Mouse (Mus musculus) hindbrain, embryonic 13.5 days (tissue): ENCODE data around the gene Rfx7. TPM values are rescaled to one million over a fixed set of nuclear protein-coding genes. Genes with fewer than 3 reads are reported as not detected.

Source experiments
- ATAC-seq: fragments of 200-750 bp; cut with Nextera tagmentation; 2 replicates; pipeline ENCODE4 v1.8.0; 2017; ENCODE audit warnings: moderate TSS enrichment; ENCODE audit not compliant: low FRiP score
- H3K27ac ChIP-seq: fragments of 300-500 bp; sonication (generic); 2 replicates; pipeline ENCODE4 v1.5.1; 2015; ENCODE audit warnings: inconsistent platforms, mild to moderate bottlenecking, moderate library complexity
- H3K27me3 ChIP-seq: fragments of 300-500 bp; sonication (generic); 2 replicates; pipeline ENCODE4 v1.6.1; 2015; ENCODE audit warnings: mild to moderate bottlenecking, inconsistent platforms
- H3K36me3 ChIP-seq: fragments of 300-500 bp; sonication (generic); 2 replicates; pipeline ENCODE4 v1.6.1; 2015; ENCODE audit warnings: mild to moderate bottlenecking, inconsistent platforms
- H3K4me1 ChIP-seq: fragments of 300-500 bp; sonication (generic); replicated peaks from 2 replicates; pipeline ENCODE4 v1.6.1; 2015; ENCODE audit warnings: inconsistent platforms
- H3K4me2 ChIP-seq: fragments of 300-500 bp; sonication (generic); 2 replicates; pipeline ENCODE4 v1.6.1; 2015; ENCODE audit warnings: inconsistent platforms, mild to moderate bottlenecking, moderate library complexity
- H3K4me3 ChIP-seq: fragments of 300-500 bp; sonication (generic); 2 replicates; pipeline ENCODE4 v1.5.1; 2015; ENCODE audit warnings: mild to moderate bottlenecking, inconsistent platforms
- H3K9ac ChIP-seq: fragments of 300-500 bp; sonication (generic); 2 replicates; pipeline ENCODE4 v1.6.1; 2015; ENCODE audit warnings: mild to moderate bottlenecking, inconsistent platforms
- H3K9me3 ChIP-seq: fragments of 300-500 bp; sonication (generic); 2 replicates; pipeline ENCODE4 v1.6.1; 2016; ENCODE audit warnings: inconsistent platforms
- WGBS: fragments of 180-500 bp; shearing (Covaris S2); methylation state at CpG from one replicate; pipeline ENCODE4 v1.1.7; 2015; 5-methylcytosine and 5-hydroxymethylcytosine counted together
- polyA plus RNA-seq: library from polyadenylated mRNA; unstranded; fragments of >200 nt; fragmentation: Nextera tagmentation; extraction: Ambion mirVana; gene quantifications from 2 replicates; pipeline ENCODE4 v1.2.1, GENCODE M21; 2015

The Rfx7 gene
- polyA plus RNA-seq, 1 experiment from 2014 or later: 17.2 TPM

DNA sequence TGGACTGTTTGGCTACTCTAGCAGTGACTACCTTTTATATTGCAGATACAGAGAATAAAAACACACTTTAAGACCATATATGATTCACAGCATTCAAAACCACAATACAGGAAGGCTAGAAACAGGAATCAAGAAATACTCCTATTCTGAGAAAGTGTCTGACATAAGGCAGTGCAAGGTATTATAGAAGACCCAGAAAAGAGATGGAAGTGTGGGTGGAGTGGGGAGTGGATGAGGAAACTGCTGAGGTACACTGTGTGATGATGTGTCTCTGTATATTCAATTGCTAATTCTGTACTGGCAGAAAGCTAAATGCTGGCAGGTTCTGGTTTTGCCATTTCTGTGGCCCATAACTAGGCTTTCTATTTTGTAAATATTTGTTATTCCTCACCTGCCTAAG lies 11.2 kb upstream of the Rfx7 start:
- no peak overlapping the region for H3K27ac ChIP-seq

DNA sequence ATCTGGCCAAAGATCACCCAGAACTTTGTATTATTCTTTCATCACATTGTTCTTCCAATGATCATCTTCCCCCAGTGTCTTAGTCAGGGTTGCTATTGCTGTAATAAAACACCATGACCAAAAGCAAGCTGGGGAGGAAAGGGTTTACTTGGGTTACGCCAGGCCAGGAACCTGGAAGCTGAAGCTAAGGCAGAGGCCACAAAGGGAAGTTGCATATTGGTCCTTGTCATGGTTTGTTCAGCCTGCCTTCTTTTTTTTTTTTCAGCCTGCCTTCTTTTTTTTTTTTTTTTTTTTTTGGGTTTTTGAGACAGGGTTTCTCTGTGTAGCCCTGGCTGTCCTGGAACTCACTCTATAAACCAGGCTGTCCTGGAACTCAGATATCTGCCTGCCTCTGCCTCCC lies 5.9 kb upstream of the Rfx7 start:
- no peak for ATAC-seq
- Histone ChIP-seq H3K4me3 (no peak overlapping the region), H3K27me3 (no peaks in the 10 kb centered on the region), H3K9me3 (no peaks in the 10 kb centered on the region), H3K4me2 (no peak overlapping the region), H3K36me3 (no peaks in the 10 kb centered on the region), H3K27ac (no peak overlapping the region), H3K9ac (no peak overlapping the region), H3K4me1 (peaks cover 5% of the 10 kb centered on the region)
- WGBS: 93% methylated on average over 1 of the region's 1 CpGs

More for the DNA sequence above, 11.2 kb upstream of the Rfx7 start:
- Histone ChIP-seq H3K9me3 (no peaks in the 10 kb centered on the region), H3K9ac (no peak overlapping the region), H3K4me1 (no peaks in the 10 kb centered on the region), H3K4me2 (no peak overlapping the region), H3K27me3 (no peaks in the 10 kb centered on the region), H3K36me3 (no peaks in the 10 kb centered on the region), H3K4me3 (no peak overlapping the region)
- no peak for ATAC-seq

DNA sequence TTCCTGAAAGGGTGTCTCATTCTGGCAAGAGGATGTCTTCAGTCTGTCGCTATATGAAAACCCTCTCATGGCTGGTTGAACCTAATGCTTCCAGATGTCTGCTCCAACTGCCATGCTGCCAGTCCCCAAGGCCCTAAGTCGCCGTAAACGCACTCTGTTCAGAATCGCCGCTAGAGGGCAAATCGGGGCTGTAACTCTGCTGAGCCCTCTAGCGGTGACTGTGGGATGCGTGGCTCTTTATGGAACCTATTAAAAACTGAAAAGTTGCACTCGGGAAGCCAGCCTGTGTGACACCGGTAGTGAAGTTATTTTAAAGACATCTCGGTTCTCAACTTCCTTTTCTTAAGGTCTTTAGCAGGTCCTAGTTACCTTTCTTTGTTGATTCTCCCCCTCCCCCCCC lies 1.8 kb upstream of the Rfx7 start:
- Histone ChIP-seq H3K27ac (no peak overlapping the region), H3K27me3 (no peaks in the 10 kb centered on the region), H3K36me3 (no peaks in the 10 kb centered on the region), H3K4me2 (no peak overlapping the region), H3K4me1 (peaks cover 13% of the 10 kb centered on the region), H3K9me3 (no peaks in the 10 kb centered on the region), H3K9ac (no peak overlapping the region), H3K4me3 (no peak overlapping the region)
- under 1% methylated on average over 12 of the region's 12 CpGs for WGBS
- no peak for ATAC-seq

DNA sequence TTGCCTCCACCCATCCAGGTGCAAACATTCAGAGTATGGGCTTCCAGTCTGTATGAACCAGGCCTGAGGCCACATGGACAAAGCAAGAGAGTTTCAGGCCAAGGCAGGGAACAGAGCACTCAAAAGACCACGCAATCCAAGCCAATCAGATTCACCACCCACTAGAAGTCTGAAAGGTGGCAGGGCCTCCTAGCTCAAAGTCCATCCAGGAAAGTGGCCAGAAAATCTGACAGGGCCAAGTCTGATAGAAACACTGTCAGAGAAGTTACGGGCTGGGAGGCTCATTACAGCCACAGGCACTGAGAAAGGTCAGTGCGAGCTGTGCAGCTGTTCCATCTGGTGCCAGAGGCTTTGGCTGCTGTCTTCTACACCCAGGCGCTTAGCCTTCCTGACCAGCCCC lies 1.2 kb upstream of the Rfx7 start:
- H3K4me1 ChIP-seq: peaks cover 15% of the 10 kb centered on the region
- no peaks in the 10 kb centered on the region for H3K27me3 ChIP-seq
- peak overlapping the region; percentile 95 for H3K9ac ChIP-seq
- H3K27ac ChIP-seq: peak overlapping the region; percentile 100
- 35% methylated on average over 4 of the region's 4 CpGs for WGBS
- H3K4me3 ChIP-seq: peak overlapping the region; percentile 90
- no peaks in the 10 kb centered on the region for H3K9me3 ChIP-seq
- ATAC-seq: peak; percentile 19
- peak overlapping the region; percentile 67 for H3K4me2 ChIP-seq
- H3K36me3 ChIP-seq: no peaks in the 10 kb centered on the region

DNA sequence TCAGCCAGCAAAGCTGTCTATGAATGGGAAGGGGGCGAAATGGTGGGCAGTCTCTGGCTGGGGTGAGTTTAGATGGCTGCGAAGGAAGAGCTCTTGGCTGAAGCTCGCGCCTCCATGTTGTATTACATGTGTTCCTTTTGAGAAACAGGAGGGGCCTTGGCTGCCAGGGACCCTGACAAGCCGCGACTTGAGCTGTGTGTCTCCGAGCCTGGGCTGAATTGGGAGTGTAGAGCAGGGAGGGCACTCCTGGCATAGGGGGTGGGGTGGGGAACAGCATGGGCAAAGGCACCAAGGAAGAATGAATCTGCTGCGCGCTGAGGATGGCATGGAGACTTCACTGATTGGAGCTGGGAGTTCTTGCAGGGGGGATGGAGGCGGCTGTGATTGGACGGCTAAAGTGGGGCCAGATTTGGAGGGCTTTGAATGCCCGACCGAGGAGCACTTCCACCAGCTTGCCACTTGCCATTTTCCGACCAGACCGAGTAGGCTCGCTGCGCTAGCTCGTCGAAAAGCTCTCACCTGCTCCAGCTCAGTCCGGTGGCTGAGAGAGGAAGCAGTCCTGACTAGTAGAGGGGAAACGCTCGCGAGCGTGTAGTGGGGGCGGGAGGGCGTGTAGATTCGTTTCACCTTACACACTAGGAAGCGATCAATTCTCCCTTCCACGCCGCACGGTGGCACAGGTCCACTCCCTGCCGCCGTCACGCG lies 597 bp upstream of the Rfx7 start:
- 1% methylated on average over 35 of the region's 35 CpGs for WGBS
- H3K4me3 ChIP-seq: peak overlapping the region; percentile 90
- peak overlapping the region; percentile 67 for H3K4me2 ChIP-seq
- no peaks in the 10 kb centered on the region for H3K36me3 ChIP-seq
- H3K9me3 ChIP-seq: no peaks in the 10 kb centered on the region
- ATAC-seq: peak; percentile 92
- peaks cover 15% of the 10 kb centered on the region for H3K4me1 ChIP-seq
- H3K27me3 ChIP-seq: no peaks in the 10 kb centered on the region
- peak overlapping the region; percentile 95 for H3K9ac ChIP-seq
- H3K27ac ChIP-seq: peak overlapping the region; percentile 100

DNA sequence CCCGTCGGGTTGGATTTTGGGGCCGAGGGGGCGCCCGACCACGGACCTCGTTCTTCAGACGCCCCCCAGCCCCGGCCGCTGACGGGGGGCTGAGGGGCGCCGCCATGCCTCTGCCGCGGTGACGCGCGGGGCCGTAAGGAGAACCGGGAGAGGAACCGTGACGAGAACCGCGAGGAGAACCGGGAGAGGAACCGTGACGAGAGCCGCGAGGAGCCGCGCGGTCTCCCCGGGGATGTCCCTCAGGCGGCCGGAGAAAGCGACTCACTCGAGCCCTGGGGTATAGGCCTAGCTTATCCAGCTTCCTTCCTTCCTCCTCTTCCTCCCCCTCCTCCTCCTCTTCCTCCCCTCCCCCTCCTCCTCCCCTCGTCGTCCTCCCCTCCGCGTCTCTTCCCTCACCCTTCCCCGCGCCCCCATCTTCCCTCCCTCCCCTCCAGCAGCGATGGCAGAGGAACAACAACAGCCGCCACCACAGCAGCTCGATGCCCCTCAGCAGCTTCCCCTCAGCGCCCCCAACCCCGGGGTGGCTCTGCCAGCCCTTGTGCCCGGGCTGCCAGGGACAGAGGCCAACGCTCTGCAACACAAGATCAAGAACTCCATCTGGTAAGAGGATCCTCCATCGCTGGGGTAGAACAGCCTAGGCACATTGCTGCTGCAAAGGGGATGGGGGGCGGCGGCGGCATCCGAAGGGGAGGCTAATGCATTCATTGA lies 495 bp downstream of the Rfx7 start:
- no peaks in the 10 kb centered on the region for H3K9me3 ChIP-seq
- peak; percentile 64 for ATAC-seq
- H3K9ac ChIP-seq: peak overlapping the region; percentile 95
- H3K27me3 ChIP-seq: no peaks in the 10 kb centered on the region
- H3K4me1 ChIP-seq: peaks cover 15% of the 10 kb centered on the region
- peak overlapping the region; percentile 90 for H3K4me3 ChIP-seq
- 1% methylated on average over 55 of the region's 55 CpGs for WGBS
- H3K27ac ChIP-seq: peak overlapping the region; percentile 100
- no peaks in the 10 kb centered on the region for H3K36me3 ChIP-seq
- H3K4me2 ChIP-seq: peak overlapping the region; percentile 67

DNA sequence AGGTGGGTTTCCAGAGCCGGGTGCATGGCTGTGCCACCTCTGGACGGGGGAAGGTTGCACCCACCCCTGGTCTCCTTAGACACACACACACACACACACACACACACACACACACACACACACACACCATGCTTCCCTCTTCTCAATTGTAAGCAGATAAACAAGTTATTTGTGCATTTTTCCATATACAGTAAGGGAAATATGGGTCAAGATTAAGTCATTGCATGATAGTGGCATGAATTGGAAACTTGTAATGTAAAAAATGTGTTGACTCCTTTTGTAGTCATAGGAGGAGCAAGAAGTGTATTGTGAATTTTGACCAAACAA lies 1.0 kb downstream of the Rfx7 start:
- 0% methylated on average over 2 of the region's 2 CpGs for WGBS
- peak overlapping the region; percentile 67 for H3K4me2 ChIP-seq
- no peaks in the 10 kb centered on the region for H3K36me3 ChIP-seq
- H3K9ac ChIP-seq: peak overlapping the region; percentile 95
- H3K4me1 ChIP-seq: peaks cover 15% of the 10 kb centered on the region
- ATAC-seq: no peak; the same call in 1 of the 2 replicates
- H3K9me3 ChIP-seq: no peaks in the 10 kb centered on the region
- no peaks in the 10 kb centered on the region for H3K27me3 ChIP-seq
- peak overlapping the region; percentile 90 for H3K4me3 ChIP-seq
- H3K27ac ChIP-seq: peak overlapping the region; percentile 100

DNA sequence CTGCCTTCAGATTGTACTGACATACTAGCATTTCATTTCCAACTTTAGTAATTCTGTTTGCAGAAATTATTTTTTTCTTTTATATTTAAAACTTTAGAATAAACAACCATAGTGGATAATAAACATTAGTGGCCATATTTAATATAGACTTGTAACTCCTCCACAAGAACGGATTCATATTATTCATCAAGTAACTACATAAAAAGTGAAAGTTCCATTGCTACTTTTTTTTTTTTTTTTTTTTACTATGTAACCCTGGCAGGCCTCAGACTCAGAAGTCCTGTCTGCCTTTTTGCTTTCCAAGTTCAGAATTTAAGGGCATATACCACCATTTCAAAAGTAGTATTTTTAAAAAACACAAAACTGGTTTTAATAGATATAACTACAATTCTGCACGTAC lies 2.9 kb downstream of the Rfx7 start:
- peak overlapping the region; percentile 23; the same call in 1 of the 2 replicates for H3K4me3 ChIP-seq
- H3K9me3 ChIP-seq: no peaks in the 10 kb centered on the region
- H3K27me3 ChIP-seq: no peaks in the 10 kb centered on the region
- no peak for ATAC-seq
- H3K9ac ChIP-seq: no peak overlapping the region
- H3K4me2 ChIP-seq: peak overlapping the region; percentile 59
- peaks cover 15% of the 10 kb centered on the region for H3K4me1 ChIP-seq
- H3K36me3 ChIP-seq: no peaks in the 10 kb centered on the region
- 94% methylated on average over 2 of the region's 2 CpGs for WGBS
- no peak overlapping the region for H3K27ac ChIP-seq

DNA sequence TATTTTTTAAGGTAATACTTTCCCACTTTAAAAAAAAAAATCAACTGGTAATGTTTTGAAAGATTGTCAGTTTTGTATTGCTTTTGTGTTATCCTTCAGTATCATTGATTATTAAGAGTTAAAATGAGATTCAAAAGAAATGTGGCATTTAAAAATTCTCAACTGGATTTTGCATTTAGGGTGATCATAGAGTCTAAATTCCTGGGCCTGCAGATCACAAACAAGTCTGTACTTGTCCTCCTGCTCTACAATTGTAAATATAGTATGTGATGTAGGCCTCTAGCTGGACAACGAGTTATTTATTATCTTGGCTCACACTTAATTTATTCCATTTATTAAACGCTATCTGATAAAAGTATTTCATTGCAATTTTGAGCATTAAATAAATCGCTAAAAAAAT lies 3.4 kb downstream of the Rfx7 start:
- Histone ChIP-seq H3K9me3 (no peaks in the 10 kb centered on the region), H3K27ac (no peak overlapping the region), H3K36me3 (peaks cover 2% of the 10 kb centered on the region), H3K9ac (no peak overlapping the region), H3K4me3 (no peak overlapping the region), H3K27me3 (no peaks in the 10 kb centered on the region), H3K4me2 (peak overlapping the region; percentile 59), H3K4me1 (peaks cover 15% of the 10 kb centered on the region)
- no peak for ATAC-seq
- WGBS: 79% methylated on average over 3 of the region's 3 CpGs

DNA sequence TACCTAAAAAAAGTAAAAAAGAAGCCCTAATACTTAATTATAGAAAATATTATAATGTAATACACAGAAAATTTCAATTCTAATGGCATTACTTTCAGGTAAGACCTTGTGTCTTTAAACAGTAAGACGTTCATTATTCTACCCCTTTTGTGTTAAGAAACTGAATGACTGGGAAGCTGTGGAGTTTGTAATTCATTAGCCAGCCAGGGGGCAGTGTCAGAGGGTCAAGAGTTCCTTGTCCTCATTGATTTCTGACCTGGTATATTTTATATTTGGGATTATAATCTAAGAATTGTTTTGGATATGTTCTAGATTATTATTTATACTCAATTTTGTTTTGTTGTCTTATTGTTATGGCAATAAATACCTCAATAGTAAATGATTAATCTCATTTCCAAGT lies 5.0 kb downstream of the Rfx7 start:
- no peaks in the 10 kb centered on the region for H3K27me3 ChIP-seq
- no peaks in the 10 kb centered on the region for H3K9me3 ChIP-seq
- H3K36me3 ChIP-seq: peaks cover 3% of the 10 kb centered on the region
- H3K9ac ChIP-seq: no peak overlapping the region
- H3K27ac ChIP-seq: no peak overlapping the region
- H3K4me1 ChIP-seq: peaks cover 8% of the 10 kb centered on the region
- WGBS: 24% methylated on average over 1 of the region's 1 CpGs
- no peak for ATAC-seq
- no peak overlapping the region for H3K4me3 ChIP-seq
- no peak overlapping the region for H3K4me2 ChIP-seq

DNA sequence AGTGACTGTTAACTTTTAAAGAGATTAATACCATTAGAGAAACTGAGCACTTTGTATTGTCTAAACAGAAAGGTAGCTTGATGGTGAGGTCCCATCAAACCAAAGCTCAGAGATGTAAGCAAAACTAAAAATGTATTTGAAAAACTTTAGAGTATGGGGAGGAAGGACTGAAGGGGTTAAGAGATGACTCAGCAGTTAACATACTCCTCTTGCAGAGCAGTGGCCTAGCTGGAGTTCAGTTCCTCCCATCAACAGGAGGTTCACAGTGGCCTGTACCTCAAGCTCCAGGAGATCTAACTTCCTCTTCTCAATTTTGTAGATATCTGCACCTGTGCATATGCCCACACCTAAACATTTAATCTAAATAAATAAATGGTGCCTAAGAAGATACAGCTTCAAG lies 11.6 kb downstream of the Rfx7 start:
- H3K9me3 ChIP-seq: no peaks in the 10 kb centered on the region
- H3K27me3 ChIP-seq: no peaks in the 10 kb centered on the region
- no peaks in the 10 kb centered on the region for H3K4me1 ChIP-seq
- peaks cover 3% of the 10 kb centered on the region for H3K36me3 ChIP-seq
- no peak overlapping the region for H3K4me3 ChIP-seq
- H3K4me2 ChIP-seq: no peak overlapping the region
- H3K27ac ChIP-seq: no peak overlapping the region
- no peak for ATAC-seq
- H3K9ac ChIP-seq: no peak overlapping the region

DNA sequence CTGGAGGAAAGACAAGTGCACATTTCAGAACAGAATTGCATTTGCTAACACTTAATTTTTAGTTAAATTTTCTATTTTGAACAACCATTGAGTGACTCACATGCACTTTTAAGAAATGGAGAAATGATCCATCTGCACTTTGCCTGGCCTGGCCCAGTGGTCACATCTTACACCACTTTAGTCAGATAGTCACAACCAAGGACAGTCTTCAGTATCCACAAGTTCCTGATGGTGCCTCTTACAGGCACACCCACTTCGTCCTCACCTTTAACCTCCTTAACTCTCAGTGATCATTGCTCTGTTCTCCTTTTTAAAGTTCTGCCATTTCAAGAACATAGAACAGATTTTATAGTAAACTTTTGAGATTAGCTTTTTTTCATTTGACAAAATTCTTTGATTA lies 26.7 kb downstream of the Rfx7 start:
- WGBS: 91% methylated on average over 1 of the region's 1 CpGs
- no peaks in the 10 kb centered on the region for H3K36me3 ChIP-seq
- no peak for ATAC-seq
- H3K9ac ChIP-seq: no peak overlapping the region
- no peak overlapping the region for H3K4me3 ChIP-seq
- no peak overlapping the region for H3K27ac ChIP-seq
- H3K27me3 ChIP-seq: no peaks in the 10 kb centered on the region
- no peaks in the 10 kb centered on the region for H3K9me3 ChIP-seq
- no peaks in the 10 kb centered on the region for H3K4me1 ChIP-seq
- H3K4me2 ChIP-seq: no peak overlapping the region

DNA sequence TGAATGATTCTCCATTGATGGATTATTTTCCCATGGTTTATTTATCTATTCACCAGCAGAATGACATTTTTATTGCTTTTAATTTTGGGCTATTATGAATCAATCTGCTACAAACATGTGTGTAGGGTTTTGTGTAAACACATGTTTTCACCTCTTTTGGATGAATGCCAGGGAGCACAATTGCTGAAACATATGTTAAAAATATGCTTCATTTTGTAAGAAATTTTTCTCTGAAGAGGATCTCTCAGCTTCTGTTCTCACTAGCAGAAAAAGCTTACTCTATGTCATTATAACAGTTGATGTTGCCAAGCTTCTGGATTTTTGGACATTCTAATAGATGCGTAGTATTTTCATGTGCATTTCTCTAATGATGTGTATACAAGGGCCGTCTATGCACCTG lies 28.3 kb downstream of the Rfx7 start:
- H3K9ac ChIP-seq: no peak overlapping the region
- no peak for ATAC-seq

More for the DNA sequence above, 28.3 kb downstream of the Rfx7 start:
- Histone ChIP-seq H3K4me1 (no peaks in the 10 kb centered on the region), H3K4me3 (no peak overlapping the region), H3K27me3 (no peaks in the 10 kb centered on the region), H3K9me3 (no peaks in the 10 kb centered on the region), H3K4me2 (no peak overlapping the region), H3K27ac (no peak overlapping the region), H3K36me3 (no peaks in the 10 kb centered on the region)
- 81% methylated on average over 2 of the region's 2 CpGs for WGBS
